Mouse (Mus musculus) kidney, adult 2 months (tissue): Measurements from ENCODE around the gene Dus2.

Source experiments
- CTCF ChIP-seq: fragments of 200-500 bp; conservative IDR thresholded peaks from 2 replicates; pipeline ENCODE4 v1.5.1; 2011; ENCODE audit warnings: low read depth, mild to moderate bottlenecking, control low read depth, low read length, moderate library complexity, mixed read lengths; ENCODE audit not compliant: insufficient read depth, insufficient read length
- POLR2A ChIP-seq: fragments of 200-500 bp; IDR thresholded peaks from one replicate; pipeline ENCODE4 v1.6.1; 2011; ENCODE audit warnings: low read depth, low read length, control low read depth

DNA sequence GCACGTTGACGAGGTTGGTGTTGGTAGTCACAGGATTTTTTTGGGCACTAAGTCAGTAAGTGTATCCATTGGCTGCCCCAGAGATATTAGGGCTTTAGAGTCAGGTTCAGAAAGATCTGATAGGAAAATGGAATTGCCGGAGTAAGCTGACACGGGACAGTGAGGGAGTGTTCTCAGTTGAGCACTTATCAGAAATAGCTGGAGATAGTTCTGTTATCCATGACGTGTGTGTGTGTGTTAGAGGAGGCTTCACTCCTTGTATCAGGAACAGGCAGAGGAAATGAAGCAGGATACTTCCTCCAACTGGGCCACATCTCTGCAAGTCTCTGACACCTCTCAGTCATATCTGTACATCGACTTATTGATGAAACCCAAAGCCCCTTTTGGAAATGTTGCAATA is 25.1 kb downstream of the Dus2 start:
- TF ChIP-seq POLR2A (no peak), CTCF (no peak)
